Mouse (Mus musculus): ENCODE measurements at regions not wholly inside any gene's neighbourhood (a gene's known extent, or its start where the extent isn't known, plus 50 kb on each side); places are given as distances from the start of the nearest gene placed in this dataset.
"Not testable (repeated sequence)": the region's sequence is repeated elsewhere in the genome, so short reads cannot be mapped to it uniquely, and the experiment has no call there.

DNA sequence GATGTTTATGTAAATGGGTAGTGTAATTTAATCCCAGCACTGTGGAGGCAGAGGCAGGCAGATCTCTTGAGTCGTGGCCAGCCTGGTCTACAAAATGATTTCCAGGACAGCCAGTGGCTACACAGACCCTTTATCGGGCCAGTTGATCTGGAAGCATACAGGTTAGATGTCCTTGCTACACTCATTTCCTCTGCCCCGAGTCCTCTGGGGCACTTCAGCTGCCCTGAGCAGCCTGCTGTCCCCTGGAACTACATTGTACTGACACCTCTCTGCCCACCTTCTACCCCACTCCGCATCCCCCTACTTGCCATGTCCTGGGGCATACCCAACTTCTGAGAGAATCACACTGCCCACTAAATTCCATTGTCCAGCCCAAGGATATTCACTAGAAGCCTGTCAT, 60.6 kb upstream of the Helt start:
- in situ Hi-C loops (cut with MboI, MseI) = no loop called here

DNA sequence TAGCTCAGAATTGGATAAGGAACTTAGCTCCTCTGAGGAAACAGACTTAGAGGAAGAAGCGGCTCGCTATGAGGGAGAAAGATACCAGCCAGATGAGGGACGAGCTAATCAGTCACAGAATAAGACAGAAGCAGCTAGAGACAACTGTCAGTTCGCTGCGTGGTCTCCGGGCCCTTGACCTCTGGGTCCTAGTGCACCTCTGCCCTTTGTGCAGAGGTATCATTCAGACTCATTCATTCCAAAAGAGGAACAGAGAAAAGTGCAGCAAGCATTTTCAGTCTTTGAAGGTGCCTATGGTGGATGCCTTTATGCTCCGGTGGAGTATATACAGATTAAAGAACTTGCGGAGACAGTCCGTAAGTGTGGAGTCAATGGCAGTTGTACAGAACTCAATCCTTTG, 63.5 kb upstream of the Helt start:
- in situ Hi-C loops (cut with MboI, MseI) = not testable (repeated sequence)

DNA sequence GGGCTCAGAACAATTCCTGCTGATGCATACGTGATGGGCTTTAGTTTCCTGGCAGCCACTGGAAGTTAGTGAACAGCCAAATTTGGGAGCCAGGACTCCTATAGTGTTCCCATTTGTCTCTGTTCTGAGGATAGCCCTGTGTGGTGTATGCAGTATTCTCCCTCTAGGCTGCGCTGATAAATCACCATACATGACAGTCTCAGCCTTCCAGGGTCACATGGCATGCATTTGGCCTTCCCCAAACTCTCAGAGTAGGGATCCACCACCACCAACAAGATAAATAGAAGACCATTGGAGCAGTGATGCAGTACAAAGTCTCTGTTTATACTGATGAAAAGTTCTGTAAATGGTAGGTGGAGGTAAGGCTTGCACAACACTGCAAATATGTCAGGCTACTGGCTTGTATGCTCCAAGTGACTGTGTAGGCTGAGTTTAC, 68.4 kb upstream of the Helt start:
- in situ Hi-C loops (cut with MboI, MseI) = no loop called here

DNA sequence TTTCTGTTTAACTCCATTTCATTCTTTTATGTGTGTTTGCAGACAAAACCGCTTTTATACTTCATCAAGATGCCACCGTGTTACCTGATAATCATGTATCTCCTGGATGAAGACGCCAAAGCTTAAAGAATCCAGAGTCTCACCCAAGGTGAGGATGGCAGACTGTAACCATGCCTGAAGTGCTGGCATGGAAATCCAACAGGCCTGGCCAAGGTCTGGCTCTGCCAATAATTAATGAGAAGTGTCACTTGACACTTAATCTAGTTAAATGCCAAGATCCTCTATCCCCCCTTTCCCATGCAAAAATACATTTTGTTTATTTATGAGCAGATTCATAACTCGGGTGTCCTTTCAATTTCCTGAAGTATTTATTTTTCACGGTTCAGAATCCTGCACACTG, 71.2 kb upstream of the Helt start:
- in situ Hi-C loops (cut with MboI, MseI) = no loop called here

DNA sequence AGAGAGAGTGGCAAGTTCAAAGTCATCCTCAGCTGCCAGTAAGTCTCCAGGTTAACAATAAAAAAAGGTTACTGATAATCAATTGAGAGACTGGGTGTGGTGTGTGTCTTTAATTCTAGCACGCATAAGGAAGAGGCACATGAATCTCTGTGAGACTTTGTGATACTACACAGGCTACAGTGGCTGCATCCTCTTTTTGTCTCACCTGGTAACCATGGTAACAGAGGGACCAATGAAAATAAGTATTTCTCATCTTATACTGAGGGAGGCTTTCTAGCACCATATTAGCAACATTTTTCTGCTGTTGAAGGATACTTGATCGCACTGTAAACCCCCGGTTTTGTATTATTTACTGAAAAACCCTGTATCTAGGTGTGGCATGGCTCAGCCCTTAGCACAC, 72.7 kb upstream of the Helt start:
- in situ Hi-C loops (cut with MboI, MseI) = no loop called here

DNA sequence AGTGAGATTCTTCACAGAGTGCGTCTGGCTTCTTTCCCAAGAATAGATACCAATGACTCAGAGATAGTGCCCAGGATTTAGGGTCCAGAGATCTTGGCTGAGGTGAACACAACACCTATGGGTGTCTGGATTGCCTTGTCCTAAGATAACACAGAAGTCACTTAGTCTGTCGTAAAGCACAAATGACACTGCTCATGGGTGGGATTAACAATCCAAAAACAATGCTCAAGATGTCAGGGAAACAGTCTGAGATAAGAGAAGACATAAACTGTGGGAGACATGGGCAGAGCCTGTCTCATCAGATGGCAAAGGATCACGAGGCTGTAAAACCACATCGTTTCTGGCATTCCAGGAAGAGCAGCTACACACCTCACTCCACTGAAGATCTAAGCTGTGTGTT, 79.6 kb upstream of the Helt start:
- in situ Hi-C loops (cut with MboI, MseI) = no loop called here

DNA sequence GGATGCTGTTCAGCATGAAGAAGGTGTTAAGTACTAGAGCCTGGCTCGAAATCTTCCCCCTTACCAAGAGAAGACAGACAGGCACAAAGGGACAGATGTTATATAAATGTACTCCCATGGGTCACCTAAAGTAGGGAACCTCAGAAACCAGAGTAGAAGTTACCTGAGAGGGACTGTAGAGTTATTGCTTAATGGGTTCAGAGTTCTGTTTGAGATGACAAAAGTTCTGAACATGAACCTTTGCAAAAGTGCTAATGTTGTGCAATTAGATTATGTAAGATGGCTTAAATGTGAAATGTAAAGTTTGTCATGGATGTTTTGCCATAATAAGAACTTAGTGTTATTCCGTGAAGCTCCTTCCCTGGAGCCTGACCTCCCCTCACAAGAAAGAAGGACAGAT, 81.5 kb upstream of the Helt start:
- in situ Hi-C loops (cut with MboI, MseI) = no loop called here

DNA sequence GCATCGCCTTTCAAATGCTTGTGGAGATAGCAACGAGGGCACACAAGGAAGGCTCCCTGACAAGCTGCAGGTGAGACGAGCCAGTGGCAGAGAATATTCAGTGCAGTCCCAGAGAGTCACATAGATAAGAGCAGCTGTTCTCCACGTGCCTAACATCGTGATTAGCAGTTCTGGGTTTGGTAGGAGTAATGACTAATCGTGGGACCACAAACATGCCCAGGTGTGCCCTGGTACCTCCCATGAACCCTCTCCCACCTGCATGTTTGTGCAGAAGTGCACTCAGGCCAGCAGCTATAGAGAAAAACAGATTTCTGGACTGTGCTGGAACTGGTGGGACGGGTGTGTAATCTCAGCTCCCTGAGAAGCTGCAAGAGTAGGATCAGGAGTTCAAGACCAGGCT, 85.9 kb upstream of the Acsl1 start:
- in situ Hi-C loops (cut with MboI, MseI) = loop anchor here (5.0 kb wide), 1 partner anchor 63 kb away; no protein-coding TSS in a partner anchor

DNA sequence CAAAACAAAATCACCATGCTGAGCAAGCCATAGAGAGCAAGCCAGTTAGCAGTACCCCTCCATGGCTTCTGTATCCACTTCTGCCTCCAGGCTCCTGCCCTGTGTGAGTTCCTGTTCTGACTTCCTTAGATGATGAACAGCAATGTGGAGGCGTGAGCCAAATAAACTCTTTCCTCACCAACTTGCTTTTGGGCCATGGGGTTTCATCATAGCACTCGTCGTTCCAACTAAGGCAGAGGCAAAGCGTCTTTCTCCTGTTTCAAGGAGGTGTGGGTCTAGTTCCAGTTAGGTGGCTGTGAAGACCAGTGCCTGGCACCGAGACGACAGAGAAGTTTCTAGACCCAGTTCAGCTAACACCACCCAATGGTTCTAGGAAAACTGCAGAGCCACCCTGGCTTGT, 85.0 kb upstream of the Acsl1 start:
- in situ Hi-C loops (cut with MboI, MseI) = loop anchor here (5.0 kb wide), 1 partner anchor 64 kb away; no protein-coding TSS in a partner anchor

DNA sequence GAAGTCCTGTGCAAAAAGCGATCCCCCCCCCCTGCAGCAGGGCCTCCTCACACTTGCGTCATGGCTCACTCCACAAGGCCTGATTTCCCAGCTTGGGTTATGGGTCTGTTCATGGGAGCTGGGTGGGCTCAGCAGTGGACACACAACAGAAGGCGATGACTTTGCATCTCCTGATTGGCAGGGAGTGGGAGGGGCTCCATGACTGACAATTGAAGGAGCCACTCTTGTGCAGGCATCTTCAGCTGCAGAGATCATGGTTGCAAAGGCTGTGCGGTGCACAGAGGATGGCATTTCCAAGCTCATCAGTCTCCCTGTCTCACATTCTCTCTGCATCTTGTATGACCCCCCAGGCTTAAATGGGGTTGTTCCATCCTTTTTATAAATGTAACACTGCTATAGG, 84.3 kb upstream of the Acsl1 start:
- in situ Hi-C loops (cut with MboI, MseI) = loop anchor here (5.0 kb wide), 1 partner anchor 64 kb away; no protein-coding TSS in a partner anchor

DNA sequence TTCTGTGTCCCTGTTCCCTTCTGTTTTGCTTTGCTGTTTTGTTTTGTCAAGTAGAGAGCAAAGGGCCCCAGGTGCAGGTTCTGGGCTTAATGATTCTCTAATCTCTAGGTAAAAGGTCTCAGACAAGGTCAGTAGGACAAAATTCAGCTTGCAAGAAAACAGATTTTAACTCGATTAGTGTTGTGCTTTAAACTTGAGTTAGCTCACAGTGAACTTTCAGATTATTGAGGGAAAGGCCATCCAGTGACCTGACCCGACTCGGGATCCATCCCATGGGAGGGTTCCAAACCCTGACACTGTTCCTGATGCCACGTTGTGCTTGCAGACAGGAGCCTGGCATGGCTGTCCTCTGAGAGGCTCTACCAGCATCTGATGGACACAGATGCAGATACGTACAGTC, 83.8 kb upstream of the Acsl1 start:
- in situ Hi-C loops (cut with MboI, MseI) = loop anchor here (5.0 kb wide), 1 partner anchor 65 kb away; no protein-coding TSS in a partner anchor

DNA sequence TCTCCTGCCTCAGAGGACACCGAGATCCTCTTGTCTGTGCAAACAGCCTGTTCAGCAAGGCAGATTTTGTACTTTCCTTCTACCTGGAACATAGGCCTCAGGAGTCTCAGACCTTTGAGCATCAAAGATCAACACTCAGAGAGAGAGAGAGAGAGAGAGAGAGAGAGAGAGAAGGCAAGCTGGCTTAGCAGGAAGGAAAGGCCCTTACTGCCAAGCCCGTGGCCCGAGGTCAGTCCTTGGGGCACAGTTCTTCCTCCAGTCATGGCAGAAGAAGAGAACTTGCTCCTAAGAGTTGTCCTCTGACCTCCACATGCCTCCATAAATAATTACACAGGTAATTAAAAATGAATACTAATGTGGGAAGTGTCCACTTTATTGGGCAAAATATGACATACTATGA, 82.4 kb upstream of the Acsl1 start:
- in situ Hi-C loops (cut with MboI, MseI) = loop anchor here (5.0 kb wide), 1 partner anchor 66 kb away; no protein-coding TSS in a partner anchor

DNA sequence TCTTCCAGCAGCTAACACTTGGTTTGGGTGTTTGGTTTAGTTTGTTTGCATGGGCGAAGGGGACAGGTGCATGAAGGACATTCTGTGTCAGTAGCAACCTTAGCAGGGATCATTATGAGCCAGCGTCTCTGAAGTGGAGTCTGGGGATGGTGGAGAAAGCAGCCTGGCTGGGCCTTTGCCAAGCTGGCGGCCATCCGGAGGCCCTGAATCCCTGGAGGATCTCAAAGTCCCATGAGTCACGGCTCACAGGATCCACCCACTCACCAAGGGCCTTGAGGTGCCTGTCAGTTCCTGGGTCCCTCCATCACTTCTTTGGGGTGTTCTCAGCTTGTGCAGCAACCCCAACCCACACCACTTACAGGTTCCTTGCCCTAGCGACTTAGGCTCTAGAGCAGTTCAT, 80.4 kb upstream of the Acsl1 start:
- in situ Hi-C loops (cut with MboI, MseI) = no loop called here

DNA sequence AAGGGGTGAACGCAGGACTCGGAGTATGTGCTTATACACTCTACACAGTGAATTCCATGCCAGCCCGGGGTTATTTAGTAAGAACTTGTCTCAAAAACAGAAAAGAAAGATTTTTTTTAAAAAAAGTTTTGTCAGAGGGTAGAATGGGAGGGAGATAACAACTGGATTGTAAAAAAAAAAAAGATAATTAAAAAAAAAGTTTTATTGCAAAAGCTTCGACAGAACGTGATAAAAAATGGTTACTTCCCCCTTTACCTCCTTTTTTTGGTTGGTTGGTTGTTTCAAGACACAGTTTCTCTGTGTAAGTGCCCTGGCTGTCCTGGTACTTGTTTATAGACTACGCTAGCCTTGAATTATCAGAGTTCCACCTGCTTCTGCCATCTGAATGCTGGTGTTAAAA, 79.2 kb upstream of the Acsl1 start:
- in situ Hi-C loops (cut with MboI, MseI) = no loop called here

DNA sequence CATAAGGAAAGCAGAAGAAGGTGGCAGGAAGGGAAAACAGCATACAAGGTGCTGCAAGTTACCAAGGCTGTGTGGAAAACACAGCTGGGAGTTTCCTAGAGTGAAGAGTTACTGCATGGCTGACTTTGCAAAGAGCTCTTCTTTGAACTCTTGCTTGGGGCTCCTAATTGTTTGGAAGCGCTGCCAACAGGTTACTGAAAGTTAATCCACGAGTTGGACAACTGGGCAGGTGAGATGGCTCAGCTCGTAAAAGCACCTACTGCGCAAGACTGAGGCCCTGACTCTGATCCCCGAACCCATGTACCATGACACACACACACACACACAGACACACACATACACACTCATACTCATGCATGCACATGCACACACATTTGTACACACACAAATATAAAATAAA, 77.5 kb upstream of the Acsl1 start:
- in situ Hi-C loops (cut with MboI, MseI) = no loop called here

DNA sequence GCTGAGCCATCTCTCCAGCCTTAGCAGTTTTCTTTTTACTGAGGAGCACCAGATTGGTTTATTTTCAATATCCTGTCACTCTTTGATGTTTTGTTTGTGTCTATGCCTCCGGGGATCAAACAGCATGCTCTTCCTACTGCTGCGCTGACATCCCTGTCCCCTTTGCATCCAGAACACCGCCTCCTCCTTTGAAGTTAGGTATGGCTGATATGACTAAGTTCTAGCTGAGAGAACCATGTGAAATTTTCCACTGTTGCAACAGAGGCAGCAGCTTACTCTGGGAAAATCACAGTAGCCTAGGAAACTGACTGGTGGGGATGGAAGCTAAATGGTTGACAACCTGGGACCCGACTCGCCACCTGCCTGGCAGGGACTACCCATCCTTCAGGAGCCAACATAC, 76.1 kb upstream of the Acsl1 start:
- in situ Hi-C loops (cut with MboI, MseI) = no loop called here

DNA sequence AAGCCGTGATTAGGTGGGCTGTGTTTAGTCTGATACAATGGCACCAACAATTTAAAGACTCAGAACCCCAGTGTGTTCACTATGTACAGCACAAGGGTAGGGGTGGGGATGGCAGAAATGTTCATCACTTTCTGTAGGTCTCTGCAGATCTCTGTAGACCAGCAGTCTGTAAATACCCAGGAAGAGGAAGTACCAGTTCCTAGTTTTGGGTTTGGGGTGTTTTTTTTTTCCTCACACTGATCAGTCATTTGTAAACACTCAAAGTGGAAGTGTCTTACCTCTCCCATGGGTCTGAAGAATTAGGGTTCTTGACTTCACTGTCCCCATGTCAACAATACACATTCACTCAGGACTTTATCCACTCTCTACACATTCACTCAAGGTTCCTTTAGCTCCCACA, 75.5 kb upstream of the Acsl1 start:
- in situ Hi-C loops (cut with MboI, MseI) = no loop called here

DNA sequence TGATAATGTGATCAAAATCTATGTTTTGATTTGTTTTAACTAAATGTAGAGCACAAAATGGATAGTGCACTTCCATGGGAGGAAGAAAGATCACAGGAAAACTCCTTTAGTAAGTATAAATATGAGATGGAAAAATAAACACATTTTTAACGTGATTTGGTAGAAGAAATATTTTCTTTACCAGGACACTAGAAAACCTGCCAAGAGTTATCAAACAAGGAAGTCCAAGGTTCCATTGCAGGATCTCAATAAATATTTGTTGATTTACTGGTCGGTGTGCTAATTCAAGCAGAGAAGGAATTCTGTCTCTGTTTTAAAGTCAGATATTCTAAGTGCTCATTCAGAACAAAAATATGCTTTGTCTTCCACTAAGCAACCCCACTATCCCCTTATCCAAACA, 73.8 kb upstream of the Acsl1 start:
- in situ Hi-C loops (cut with MboI, MseI) = no loop called here

DNA sequence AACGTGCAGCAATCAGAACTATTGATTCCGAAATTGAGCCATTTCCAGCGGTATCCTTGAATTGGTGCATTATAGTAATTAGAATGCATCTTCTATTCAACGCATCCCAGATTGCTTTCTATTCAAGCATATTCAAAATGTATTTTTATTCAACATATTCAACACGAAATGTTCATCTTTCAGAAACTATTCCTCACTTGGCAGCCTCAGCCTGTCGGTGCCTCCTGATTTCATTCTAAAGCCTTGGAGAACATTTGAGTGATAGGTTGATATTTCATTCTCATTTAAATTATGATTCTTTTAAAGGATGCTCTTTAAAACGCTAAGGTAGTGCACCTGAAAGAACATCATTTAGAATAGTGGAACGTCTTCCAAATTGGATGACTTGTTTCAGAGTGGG, 73.1 kb upstream of the Acsl1 start:
- in situ Hi-C loops (cut with MboI, MseI) = no loop called here

DNA sequence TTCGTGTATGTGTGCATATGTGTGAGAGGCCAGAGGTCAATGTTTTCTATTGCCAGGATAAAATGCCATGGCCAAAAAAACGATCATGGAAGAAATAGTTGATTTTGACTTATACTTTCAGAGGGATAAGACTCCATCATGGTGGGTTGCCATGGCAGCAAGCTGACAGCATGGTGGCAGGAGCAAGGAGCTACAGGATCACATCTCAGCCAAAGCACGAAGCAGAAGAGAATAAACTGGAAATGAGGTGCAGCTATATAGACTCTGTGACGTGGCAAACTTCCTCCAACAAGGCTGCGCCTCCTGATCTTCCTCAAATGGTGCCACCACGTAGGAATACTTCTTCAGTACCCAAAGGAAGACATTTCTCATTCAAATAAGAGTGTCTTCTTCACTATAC, 70.2 kb upstream of the Acsl1 start:
- in situ Hi-C loops (cut with MboI, MseI) = no loop called here

DNA sequence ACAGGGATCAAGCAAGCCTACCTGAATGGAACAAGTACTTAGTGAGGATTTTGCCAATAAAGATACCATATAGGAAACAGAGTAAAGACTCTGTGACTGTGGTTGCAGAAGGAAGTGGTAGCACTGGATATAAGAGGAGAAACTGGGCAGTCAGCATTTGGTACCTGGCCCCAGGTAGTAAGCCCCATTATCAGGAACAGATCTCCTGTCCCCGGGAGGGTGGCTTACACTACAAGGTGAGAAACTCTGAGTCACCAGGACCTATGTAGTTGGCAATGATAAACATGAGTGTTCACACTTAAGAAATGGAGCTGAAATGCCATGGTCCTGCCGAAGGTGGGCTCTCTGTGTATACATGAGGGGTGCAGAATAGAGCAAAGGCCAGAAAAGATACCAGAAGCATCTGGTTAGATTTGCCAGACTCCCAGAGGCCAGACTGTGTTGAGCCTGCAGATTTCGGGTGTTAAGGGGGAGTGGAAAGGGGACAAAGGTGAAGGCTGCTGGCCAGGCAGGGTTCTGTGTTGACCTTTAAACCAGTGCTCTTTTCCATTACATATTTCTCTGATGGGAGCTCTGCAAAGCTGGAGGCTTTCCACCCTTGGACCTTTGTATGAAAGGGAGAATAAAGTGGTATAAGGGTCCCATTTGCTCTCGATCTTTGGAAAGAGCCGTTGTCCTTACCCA, 66.8 kb upstream of the Acsl1 start:
- in situ Hi-C loops (cut with MboI, MseI) = no loop called here

DNA sequence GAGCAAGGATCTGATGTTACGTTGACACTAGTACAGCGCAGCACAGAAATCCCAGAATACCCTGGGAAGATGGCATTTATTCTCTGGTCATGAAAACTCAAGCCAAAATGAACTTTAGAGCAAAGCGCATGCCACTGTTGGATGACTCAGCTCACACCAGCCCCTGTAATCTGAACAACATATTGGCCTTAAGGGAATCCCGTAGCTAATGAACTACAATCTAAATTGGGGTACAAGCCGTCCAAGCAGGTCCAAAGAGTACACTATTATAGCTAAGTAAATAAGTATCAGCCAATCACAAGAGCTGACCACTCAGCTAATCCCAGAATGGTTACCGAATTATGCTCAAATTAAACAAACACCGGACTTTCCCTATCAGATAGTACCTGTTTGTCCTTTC, 62.0 kb upstream of the Acsl1 start:
- in situ Hi-C loops (cut with MboI, MseI) = no loop called here

DNA sequence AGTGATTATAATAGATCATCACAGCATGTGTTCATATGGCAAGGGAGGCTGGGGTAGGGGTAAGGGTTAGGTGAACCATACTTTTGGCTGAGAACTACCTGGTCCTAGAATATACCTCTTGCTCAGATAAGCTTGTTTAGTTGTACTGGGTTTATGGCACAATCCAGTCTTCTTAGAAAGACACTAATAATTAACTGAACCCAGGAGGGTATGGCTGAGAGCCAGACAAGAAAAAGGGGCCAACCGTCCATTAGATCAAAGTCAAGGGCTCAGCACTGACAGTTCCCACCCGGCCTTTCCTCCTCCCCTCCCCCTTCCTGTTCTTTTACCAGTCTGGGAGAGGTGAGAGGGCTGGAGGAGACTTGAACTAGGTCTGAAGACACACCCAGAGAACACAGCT, 61.5 kb upstream of the Acsl1 start:
- in situ Hi-C loops (cut with MboI, MseI) = no loop called here
